Mouse (Mus musculus): ENCODE data around the gene Rbbp9.

- TF ChIP-seq POLR2A (IDR thresholded peaks at IDR 0.05; ENCODE audit: borderline replicate concordance, control insufficient read depth, low read depth, low read length) (no peak), CTCF (IDR thresholded peaks at IDR 0.05; ENCODE audit: control insufficient read depth, insufficient read depth, low read length) (no peak)
Measured at GRCm38 (mm10) chr2:144547559-144547958, 3.1 kb downstream of the Rbbp9 start.

All from bone marrow, adult 2 months (tissue).